Mouse (Mus musculus): ENCODE results near the gene Gm9507. TPM values are rescaled to one million over a fixed set of nuclear protein-coding genes. Genes with fewer than 3 reads are reported as not detected.
"Not testable (repeated sequence)": the region's sequence is repeated elsewhere in the genome, so short reads cannot be mapped to it uniquely, and the experiment has no call there.

Gene Gm9507
- polyA plus RNA-seq, 1 experiment from 2014 or later: not detected

GRCm38 (mm10) chr10:77787876-77788275 is 23.8 kb downstream of the Gm9507 start, which contains the start of gene Gm7137:
Gm7137 (minus strand) TSS chr10:77788200.
- not testable (repeated sequence) for H3K27me3 ChIP-seq (ENCODE audit: control insufficient read depth, insufficient read depth, low read length); ATAC-seq (replicated peaks; ENCODE audit: extremely low read depth, insufficient read depth, low FRiP score); H3K4me1 ChIP-seq (ENCODE audit: control insufficient read depth, insufficient read depth, low read length); H3K4me2 ChIP-seq (ENCODE audit: low read depth, low read length); H3K9ac ChIP-seq (ENCODE audit: low read length); H3K4me3 ChIP-seq (ENCODE audit: low read length); H3K9me3 ChIP-seq (replicated peaks; ENCODE audit: control insufficient read depth, low read length); H3K27ac ChIP-seq (ENCODE audit: low read length); H3K36me3 ChIP-seq (ENCODE audit: control insufficient read depth, insufficient read depth)
- no CpG with 5 or more reads among the region's 1 CpGs for WGBS

- H3K9ac ChIP-seq (ENCODE audit: low read length); H3K4me1 ChIP-seq (ENCODE audit: control insufficient read depth, insufficient read depth, low read length); H3K27ac ChIP-seq (ENCODE audit: low read length); H3K36me3 ChIP-seq (ENCODE audit: control insufficient read depth, insufficient read depth); H3K4me2 ChIP-seq (ENCODE audit: low read depth, low read length); H3K4me3 ChIP-seq (ENCODE audit: low read length); H3K27me3 ChIP-seq (ENCODE audit: control insufficient read depth, insufficient read depth, low read length); H3K9me3 ChIP-seq (replicated peaks; ENCODE audit: control insufficient read depth, low read length): not testable (repeated sequence)
- ATAC-seq (replicated peaks; ENCODE audit: extremely low read depth, insufficient read depth, low FRiP score): peak; percentile 73
- 45% methylated on average over 1 of the region's 3 CpGs for WGBS
Measured at GRCm38 (mm10) chr10:77783396-77783795, 28.2 kb downstream of the Gm9507 start.

GRCm38 (mm10) chr10:77782442-77782841 is 29.2 kb downstream of the Gm9507 start, which contains the start of gene Gm3250:
Gm3250 (minus strand) TSS chr10:77782542.
- not testable (repeated sequence) for H3K27me3 ChIP-seq (ENCODE audit: control insufficient read depth, insufficient read depth, low read length); H3K27ac ChIP-seq (ENCODE audit: low read length); H3K4me1 ChIP-seq (ENCODE audit: control insufficient read depth, insufficient read depth, low read length); H3K36me3 ChIP-seq (ENCODE audit: control insufficient read depth, insufficient read depth); H3K9ac ChIP-seq (ENCODE audit: low read length); H3K4me3 ChIP-seq (ENCODE audit: low read length); H3K4me2 ChIP-seq (ENCODE audit: low read depth, low read length); H3K9me3 ChIP-seq (replicated peaks; ENCODE audit: control insufficient read depth, low read length); ATAC-seq (replicated peaks; ENCODE audit: extremely low read depth, insufficient read depth, low FRiP score)
- 50% methylated on average over 1 of the region's 1 CpGs for WGBS

GRCm38 (mm10) chr10:77776844-77777243 is 34.8 kb downstream of the Gm9507 start, which contains the start of gene Gm7138:
Gm7138 (minus strand) TSS chr10:77776944.
- H3K27me3 ChIP-seq (ENCODE audit: control insufficient read depth, insufficient read depth, low read length); ATAC-seq (replicated peaks; ENCODE audit: extremely low read depth, insufficient read depth, low FRiP score); H3K9ac ChIP-seq (ENCODE audit: low read length); H3K36me3 ChIP-seq (ENCODE audit: control insufficient read depth, insufficient read depth); H3K4me1 ChIP-seq (ENCODE audit: control insufficient read depth, insufficient read depth, low read length); H3K4me3 ChIP-seq (ENCODE audit: low read length); H3K27ac ChIP-seq (ENCODE audit: low read length); H3K4me2 ChIP-seq (ENCODE audit: low read depth, low read length); H3K9me3 ChIP-seq (replicated peaks; ENCODE audit: control insufficient read depth, low read length): not testable (repeated sequence)
- 17% methylated on average over 1 of the region's 1 CpGs for WGBS

GRCm38 (mm10) chr10:77772142-77772541 is 39.5 kb downstream of the Gm9507 start:
- not testable (repeated sequence) for H3K4me3 ChIP-seq (ENCODE audit: low read length); H3K27ac ChIP-seq (ENCODE audit: low read length); H3K36me3 ChIP-seq (ENCODE audit: control insufficient read depth, insufficient read depth); H3K9me3 ChIP-seq (replicated peaks; ENCODE audit: control insufficient read depth, low read length); H3K9ac ChIP-seq (ENCODE audit: low read length); H3K27me3 ChIP-seq (ENCODE audit: control insufficient read depth, insufficient read depth, low read length); H3K4me2 ChIP-seq (ENCODE audit: low read depth, low read length); H3K4me1 ChIP-seq (ENCODE audit: control insufficient read depth, insufficient read depth, low read length)
- WGBS: 40% methylated on average over 1 of the region's 3 CpGs
- peak; percentile 41; the same call in 1 of the 2 replicates for ATAC-seq (replicated peaks; ENCODE audit: extremely low read depth, insufficient read depth, low FRiP score)

GRCm38 (mm10) chr10:77771225-77771624 is 40.4 kb downstream of the Gm9507 start, which contains the start of gene Gm3238:
Gm3238 (minus strand) TSS chr10:77771325.
- not testable (repeated sequence) for H3K9ac ChIP-seq (ENCODE audit: low read length); H3K4me1 ChIP-seq (ENCODE audit: control insufficient read depth, insufficient read depth, low read length); H3K9me3 ChIP-seq (replicated peaks; ENCODE audit: control insufficient read depth, low read length); ATAC-seq (replicated peaks; ENCODE audit: extremely low read depth, insufficient read depth, low FRiP score); H3K4me2 ChIP-seq (ENCODE audit: low read depth, low read length); H3K4me3 ChIP-seq (ENCODE audit: low read length); H3K27ac ChIP-seq (ENCODE audit: low read length); H3K27me3 ChIP-seq (ENCODE audit: control insufficient read depth, insufficient read depth, low read length); H3K36me3 ChIP-seq (ENCODE audit: control insufficient read depth, insufficient read depth)
- WGBS: no CpG with 5 or more reads among the region's 1 CpGs

GRCm38 (mm10) chr10:77769727-77770126 is 41.9 kb downstream of the Gm9507 start:
- no peak overlapping the region for H3K4me3 ChIP-seq (ENCODE audit: low read length)
- 67% methylated on average over 1 of the region's 1 CpGs for WGBS
- H3K27me3 ChIP-seq (ENCODE audit: control insufficient read depth, insufficient read depth, low read length): no peaks in the 10 kb centered on the region
- H3K27ac ChIP-seq (ENCODE audit: low read length): no peak overlapping the region
- no peaks in the 10 kb centered on the region for H3K4me1 ChIP-seq (ENCODE audit: control insufficient read depth, insufficient read depth, low read length)
- no peak overlapping the region for H3K4me2 ChIP-seq (ENCODE audit: low read depth, low read length)
- H3K36me3 ChIP-seq (ENCODE audit: control insufficient read depth, insufficient read depth): no peaks in the 10 kb centered on the region
- no peaks in the 10 kb centered on the region for H3K9me3 ChIP-seq (replicated peaks; ENCODE audit: control insufficient read depth, low read length)
- ATAC-seq (replicated peaks; ENCODE audit: extremely low read depth, insufficient read depth, low FRiP score): no peak
- H3K9ac ChIP-seq (ENCODE audit: low read length): no peak overlapping the region

Other genes starting within 250 kb of the Gm9507 start
- 127 and 132 TPM in 2 replicates for gene Pttg1ip, start 230.1 kb downstream of the Gm9507 start, polyA plus RNA-seq (2015; fragmentation: Nextera tagmentation; extraction: Ambion mirVana)
- 157 and 170 TPM in 2 replicates for gene Sumo3, start 205.7 kb downstream of the Gm9507 start, polyA plus RNA-seq (2015; fragmentation: Nextera tagmentation; extraction: Ambion mirVana)
- 4.6 TPM in 1 of 2 replicates, not detected in the other for gene Gm49325, start 205.6 kb downstream of the Gm9507 start, polyA plus RNA-seq (2015; fragmentation: Nextera tagmentation; extraction: Ambion mirVana)
- gene Ube2g2, start 189.6 kb downstream of the Gm9507 start, polyA plus RNA-seq (2015; fragmentation: Nextera tagmentation; extraction: Ambion mirVana): 85.4 and 91.0 TPM in 2 replicates
- gene Tspear, start 125.3 kb downstream of the Gm9507 start, polyA plus RNA-seq (2015; fragmentation: Nextera tagmentation; extraction: Ambion mirVana): 0.10 and 0.28 TPM in 2 replicates
- not detected in 2 replicates for gene Gm19402, start 121.1 kb downstream of the Gm9507 start, polyA plus RNA-seq (2015; fragmentation: Nextera tagmentation; extraction: Ambion mirVana)
- gene Gm9508, start 114.6 kb downstream of the Gm9507 start, polyA plus RNA-seq (2015; fragmentation: Nextera tagmentation; extraction: Ambion mirVana): not detected in 2 replicates
- gene Gm10272, start 105.2 kb downstream of the Gm9507 start, polyA plus RNA-seq (2015; fragmentation: Nextera tagmentation; extraction: Ambion mirVana): not detected in 2 replicates
- gene Gm10024, start 100.4 kb downstream of the Gm9507 start, polyA plus RNA-seq (2015; fragmentation: Nextera tagmentation; extraction: Ambion mirVana): not detected in 2 replicates
- gene Gm10142, start 96.0 kb downstream of the Gm9507 start, polyA plus RNA-seq (2015; fragmentation: Nextera tagmentation; extraction: Ambion mirVana): not detected in 2 replicates
- not detected in 2 replicates for gene Krtap12-1, start 91.2 kb downstream of the Gm9507 start, polyA plus RNA-seq (2015; fragmentation: Nextera tagmentation; extraction: Ambion mirVana)
- gene Gm10100, start 85.4 kb downstream of the Gm9507 start, polyA plus RNA-seq (2015; fragmentation: Nextera tagmentation; extraction: Ambion mirVana): not detected in 2 replicates
- not detected in 2 replicates for gene Gm18596, start 69.2 kb downstream of the Gm9507 start, polyA plus RNA-seq (2015; fragmentation: Nextera tagmentation; extraction: Ambion mirVana)
- gene Gm9736, start 60.5 kb downstream of the Gm9507 start, polyA plus RNA-seq (2015; fragmentation: Nextera tagmentation; extraction: Ambion mirVana): not detected in 2 replicates
- gene Gm3233, start 52.2 kb downstream of the Gm9507 start, polyA plus RNA-seq (2015; fragmentation: Nextera tagmentation; extraction: Ambion mirVana): not detected in 2 replicates
- gene Gm3238, start 40.5 kb downstream of the Gm9507 start, polyA plus RNA-seq (2015; fragmentation: Nextera tagmentation; extraction: Ambion mirVana): not detected in 2 replicates
- gene Gm7138, start 34.9 kb downstream of the Gm9507 start, polyA plus RNA-seq (2015; fragmentation: Nextera tagmentation; extraction: Ambion mirVana): not detected in 2 replicates
- not detected in 2 replicates for gene Gm3250, start 29.3 kb downstream of the Gm9507 start, polyA plus RNA-seq (2015; fragmentation: Nextera tagmentation; extraction: Ambion mirVana)
- not detected in 2 replicates for gene Gm7137, start 23.6 kb downstream of the Gm9507 start, polyA plus RNA-seq (2015; fragmentation: Nextera tagmentation; extraction: Ambion mirVana)
- gene Gm9639, start 16.8 kb downstream of the Gm9507 start, polyA plus RNA-seq (2015; fragmentation: Nextera tagmentation; extraction: Ambion mirVana): not detected in 2 replicates
- gene Gm19668, start 12.7 kb downstream of the Gm9507 start, polyA plus RNA-seq (2015; fragmentation: Nextera tagmentation; extraction: Ambion mirVana): not detected in 2 replicates
- not detected in 2 replicates for gene Gm2696, start 2.8 kb upstream of the Gm9507 start, polyA plus RNA-seq (2015; fragmentation: Nextera tagmentation; extraction: Ambion mirVana)
- not detected in 2 replicates for gene Krtap10-4, start 15.3 kb upstream of the Gm9507 start, polyA plus RNA-seq (2015; fragmentation: Nextera tagmentation; extraction: Ambion mirVana)
- gene Krtap10-10, start 24.1 kb upstream of the Gm9507 start, polyA plus RNA-seq (2015; fragmentation: Nextera tagmentation; extraction: Ambion mirVana): not detected in 2 replicates
- gene Gm36176, start 35.0 kb upstream of the Gm9507 start, polyA plus RNA-seq (2015; fragmentation: Nextera tagmentation; extraction: Ambion mirVana): not detected in 2 replicates
- gene Gm10318, start 41.0 kb upstream of the Gm9507 start, polyA plus RNA-seq (2015; fragmentation: Nextera tagmentation; extraction: Ambion mirVana): not detected in 2 replicates
- not detected in 2 replicates for gene Gm3285, start 50.1 kb upstream of the Gm9507 start, polyA plus RNA-seq (2015; fragmentation: Nextera tagmentation; extraction: Ambion mirVana)
- 1.2 and 1.4 TPM in 2 replicates for gene Lrrc3, start 90.7 kb upstream of the Gm9507 start, polyA plus RNA-seq (2015; fragmentation: Nextera tagmentation; extraction: Ambion mirVana)
- 2.6 and 3.4 TPM in 2 replicates for gene Trpm2, start 158.7 kb upstream of the Gm9507 start, polyA plus RNA-seq (2015; fragmentation: Nextera tagmentation; extraction: Ambion mirVana)
- gene 1810043G02Rik, start 166.7 kb upstream of the Gm9507 start, polyA plus RNA-seq (2015; fragmentation: Nextera tagmentation; extraction: Ambion mirVana): 19.4 and 20.9 TPM in 2 replicates
- gene Pfkl, start 198.2 kb upstream of the Gm9507 start, polyA plus RNA-seq (2015; fragmentation: Nextera tagmentation; extraction: Ambion mirVana): 203 and 219 TPM in 2 replicates
- 0.13 TPM in 1 of 2 replicates, not detected in the other for gene Dnmt3l, start 230.1 kb upstream of the Gm9507 start, polyA plus RNA-seq (2015; fragmentation: Nextera tagmentation; extraction: Ambion mirVana)
- 1.3 and 3.0 TPM in 2 replicates for gene Aire, start 231.8 kb upstream of the Gm9507 start, polyA plus RNA-seq (2015; fragmentation: Nextera tagmentation; extraction: Ambion mirVana)